Mouse (Mus musculus) Muller cell, postnatal 12 days (primary cell): ENCODE results near the gene Sgsm1.
A peak's percentile ranks its signal among the peaks of the same experiment; 100 is the strongest.

Experiments
- DNase-seq: peaks from one replicate; pipeline ENCODE4 v3.0.0-alpha.2; 2015; ENCODE audit errors: inconsistent ontology term

Gene Sgsm1

DNA sequence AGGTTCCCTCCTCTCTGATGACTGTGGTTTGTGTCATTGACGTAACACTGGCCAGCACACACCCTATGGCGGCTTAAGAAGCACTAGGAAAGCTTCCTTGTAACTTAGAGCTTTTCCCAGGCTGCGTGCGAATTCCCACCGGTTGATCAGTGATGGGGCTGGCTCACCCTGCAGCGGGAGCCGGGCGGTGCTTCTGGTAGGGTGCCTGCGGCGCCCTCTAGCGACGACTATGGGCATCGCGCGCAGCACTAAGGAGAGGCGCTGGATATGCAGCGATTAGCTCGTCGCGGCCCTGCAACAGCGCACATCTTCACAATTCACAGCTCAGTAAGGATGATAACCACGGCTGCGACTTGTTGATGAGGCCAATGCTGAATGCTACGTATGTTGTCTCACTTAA is 3.4 kb upstream of the Sgsm1 start:
- peak; percentile 74 for DNase-seq

DNA sequence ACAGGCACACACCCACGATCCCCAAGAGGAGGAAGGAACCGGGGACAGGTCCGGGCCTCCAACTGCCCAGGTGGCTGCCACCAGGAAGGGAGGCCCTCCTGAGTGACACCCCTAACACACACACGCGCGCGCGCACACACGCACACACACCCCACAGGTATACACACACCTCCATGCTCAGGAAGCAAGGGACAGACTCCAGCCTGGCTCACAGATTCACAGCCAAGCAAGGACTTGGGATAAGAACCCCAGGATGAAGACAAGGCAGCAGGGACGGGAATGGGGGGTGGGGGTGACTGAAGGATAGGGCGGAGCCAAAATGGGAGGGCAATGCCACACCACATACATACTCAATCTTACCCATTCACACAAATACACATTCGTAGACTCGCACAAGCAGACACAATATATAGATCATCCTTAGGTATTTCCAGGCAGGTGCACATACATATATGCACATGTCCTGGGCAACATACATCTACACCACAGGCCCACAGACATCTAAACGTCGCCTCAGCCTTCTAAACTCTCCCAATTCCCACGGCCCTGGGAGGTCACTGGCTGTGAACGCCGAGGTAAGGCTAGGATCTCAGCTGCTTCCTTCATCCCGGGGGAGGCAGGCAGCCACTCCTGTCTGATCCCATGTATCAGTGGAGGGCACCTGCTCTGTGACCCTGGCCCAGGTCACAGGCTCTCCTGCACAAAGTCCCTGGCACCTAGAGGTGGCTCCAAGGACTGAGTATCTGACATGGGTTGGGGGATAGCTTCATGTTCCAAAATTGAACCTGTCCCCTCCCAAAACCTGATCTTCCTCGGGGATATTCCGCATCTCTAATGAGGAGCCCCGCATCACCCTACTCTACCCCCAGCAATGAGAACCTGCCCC is 852 bp downstream of the Sgsm1 start:
- no peak for DNase-seq

DNA sequence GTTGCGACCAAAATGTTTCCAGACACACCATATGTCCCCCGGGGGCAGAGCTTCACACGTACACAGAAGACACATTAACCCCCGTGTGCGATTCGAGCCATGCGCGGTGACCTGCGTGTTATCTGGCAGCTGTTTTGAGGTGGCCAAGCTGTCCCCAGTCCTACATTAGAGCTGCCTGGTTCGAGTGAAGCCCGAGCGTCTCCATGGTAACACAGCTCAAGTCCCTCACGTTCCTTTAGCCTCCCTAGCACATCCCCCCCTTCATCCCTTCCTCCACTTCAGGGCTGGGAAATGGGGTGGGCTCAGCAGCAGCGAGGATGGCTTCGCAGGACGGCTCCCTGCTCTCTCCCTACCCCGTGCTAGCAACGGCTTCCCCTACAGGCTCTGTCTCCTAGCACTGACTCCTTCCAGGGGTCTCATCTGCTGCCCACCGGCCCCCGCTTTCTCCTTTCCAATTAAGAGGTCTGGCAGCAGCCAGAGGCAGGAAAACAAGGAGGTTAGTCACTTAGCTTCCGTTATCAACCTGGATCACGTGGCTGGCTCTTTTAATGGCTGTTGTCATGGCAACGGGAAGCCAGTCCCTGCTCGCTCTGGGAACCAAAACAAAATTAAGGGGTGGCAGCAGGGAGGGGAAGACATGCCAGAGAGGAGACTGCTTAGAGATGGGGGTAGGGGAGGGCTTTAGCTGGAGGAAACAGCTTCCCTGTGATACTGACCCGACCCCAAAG is 3.7 kb downstream of the Sgsm1 start:
- peak; percentile 70 for DNase-seq

DNA sequence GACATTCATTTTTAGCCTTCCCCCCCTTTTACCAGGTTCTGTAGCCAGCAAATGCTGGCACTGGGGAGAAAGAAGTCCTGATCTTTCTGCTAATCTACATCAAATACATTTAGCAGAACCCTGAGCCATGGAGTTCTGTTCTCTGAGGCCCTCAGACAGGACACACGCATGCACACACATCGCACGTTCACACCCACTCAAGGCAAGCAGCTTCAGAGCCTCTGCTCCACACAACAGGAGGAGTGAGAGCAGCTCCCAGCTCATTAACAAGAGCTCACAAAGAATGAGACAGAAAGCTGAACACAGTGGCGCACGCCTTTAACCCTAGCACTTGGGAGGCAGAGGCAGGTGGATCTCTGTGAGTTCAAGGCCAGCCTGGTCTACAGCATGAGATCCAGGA is 6.1 kb downstream of the Sgsm1 start:
- no peak for DNase-seq

DNA sequence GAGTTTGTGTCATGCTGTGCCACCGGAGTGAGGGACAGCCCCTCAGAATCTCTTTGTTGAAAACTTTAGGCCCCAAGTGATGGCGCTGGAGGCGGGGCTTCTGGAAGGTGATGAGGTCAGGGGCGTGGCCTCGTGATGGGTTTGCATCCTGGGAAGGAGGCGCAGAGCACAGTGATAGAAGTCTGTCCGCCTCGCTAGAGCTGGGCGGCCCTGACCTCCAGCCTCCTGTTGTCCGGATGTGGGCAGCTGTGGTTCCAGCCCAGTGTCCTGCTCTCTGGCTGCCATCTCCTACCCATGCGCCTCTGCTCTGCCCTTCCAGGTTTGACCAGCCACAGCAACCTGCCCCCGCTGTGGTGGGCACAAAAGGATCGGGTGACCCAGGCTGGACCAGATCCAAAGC is 8.7 kb downstream of the Sgsm1 start:
- no peak for DNase-seq

DNA sequence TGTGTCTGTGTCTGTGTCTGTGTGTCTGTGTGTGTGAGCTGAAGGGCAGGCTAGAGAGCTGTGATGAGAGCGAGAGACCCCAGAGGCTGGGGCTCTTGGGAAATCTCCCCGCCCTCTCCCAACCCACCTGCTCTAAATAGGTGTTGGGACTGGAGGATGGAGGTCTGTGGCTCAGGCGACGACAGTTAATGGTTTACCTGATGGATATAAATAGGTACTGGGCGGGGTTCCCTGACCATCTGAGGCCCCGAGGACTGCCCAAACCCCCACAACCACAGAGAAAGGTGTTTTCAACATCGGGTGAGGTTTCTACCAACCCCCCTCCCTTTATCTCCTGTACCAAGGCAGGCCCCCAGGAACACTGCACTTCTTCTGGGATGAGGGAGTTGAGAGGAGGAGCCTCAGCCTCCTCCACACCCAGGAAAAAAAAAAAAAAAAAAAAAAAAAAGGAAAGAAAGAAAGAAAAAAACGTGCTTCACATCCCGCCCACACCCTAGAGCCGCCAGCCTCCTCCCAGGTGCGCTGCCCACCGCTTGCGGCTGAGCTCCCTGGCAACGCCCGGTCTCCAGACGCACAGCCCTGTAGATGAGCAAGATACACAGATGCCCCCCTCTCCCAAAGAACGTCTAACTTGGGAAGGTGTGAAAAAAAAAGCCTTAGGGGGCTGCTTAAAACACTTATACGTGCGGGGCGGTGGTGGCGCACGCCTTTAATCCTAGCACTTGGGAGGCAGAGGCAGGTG is 10.3 kb downstream of the Sgsm1 start:
- DNase-seq, result no peak

DNA sequence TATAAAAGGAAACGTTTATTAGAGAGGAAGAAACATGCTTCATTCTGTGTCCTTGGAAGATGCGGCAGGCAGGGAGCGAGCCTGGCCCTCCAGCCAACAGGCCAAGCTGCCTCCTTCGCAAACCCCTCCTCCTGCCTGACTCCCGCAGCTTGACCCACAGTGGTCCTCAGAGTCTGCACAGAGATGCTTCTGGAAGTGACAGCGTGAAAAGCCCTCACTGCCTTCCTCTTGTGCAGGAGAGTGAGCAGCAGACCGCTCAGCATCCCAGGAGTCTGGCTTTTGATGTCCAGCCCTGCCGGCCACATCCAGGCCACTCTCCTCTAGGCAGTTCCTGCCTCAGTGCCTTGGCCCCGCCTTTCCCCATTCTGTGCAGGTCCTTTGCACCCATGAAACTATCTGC is 11.2 kb downstream of the Sgsm1 start:
- DNase-seq, result no peak

DNA sequence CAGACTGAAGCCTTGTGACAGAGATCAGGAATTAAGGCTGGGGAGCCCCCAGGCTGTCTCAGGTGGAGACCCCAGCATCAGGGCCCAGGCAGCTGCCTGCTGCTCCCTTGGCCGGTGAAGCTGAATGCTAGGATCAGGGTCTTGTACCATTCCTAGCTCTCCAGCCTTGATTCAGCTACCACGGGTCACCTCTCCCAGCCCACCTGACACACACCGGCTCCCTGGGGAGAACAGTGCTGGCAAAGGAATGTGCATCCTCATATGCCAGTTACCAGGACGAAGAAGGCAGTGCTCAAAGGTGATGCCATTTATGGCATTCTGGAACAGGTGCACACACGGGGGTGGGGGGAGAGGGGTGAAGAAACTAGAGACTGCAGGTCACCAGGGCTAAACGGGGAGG is 11.8 kb downstream of the Sgsm1 start:
- no peak for DNase-seq

DNA sequence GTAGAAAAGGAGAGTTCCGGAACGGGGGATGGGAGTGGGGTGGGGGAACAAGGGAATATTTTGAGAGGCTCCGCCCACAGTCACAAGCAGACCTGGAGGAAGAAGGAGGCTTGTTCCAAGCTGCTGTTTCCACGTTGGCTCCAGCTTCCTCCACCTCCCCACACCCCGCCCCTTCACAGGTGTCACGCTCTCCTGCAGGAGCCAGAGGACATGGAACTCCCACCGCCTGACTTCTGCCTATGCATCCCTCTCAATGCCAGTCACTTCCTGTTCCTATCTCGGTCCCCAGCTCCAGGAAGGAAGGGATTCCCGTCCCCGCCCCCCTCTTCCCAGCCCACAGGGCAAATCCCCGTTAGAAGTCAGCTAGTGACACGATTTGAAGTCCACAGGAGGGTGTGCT is 12.5 kb downstream of the Sgsm1 start:
- no peak for DNase-seq

DNA sequence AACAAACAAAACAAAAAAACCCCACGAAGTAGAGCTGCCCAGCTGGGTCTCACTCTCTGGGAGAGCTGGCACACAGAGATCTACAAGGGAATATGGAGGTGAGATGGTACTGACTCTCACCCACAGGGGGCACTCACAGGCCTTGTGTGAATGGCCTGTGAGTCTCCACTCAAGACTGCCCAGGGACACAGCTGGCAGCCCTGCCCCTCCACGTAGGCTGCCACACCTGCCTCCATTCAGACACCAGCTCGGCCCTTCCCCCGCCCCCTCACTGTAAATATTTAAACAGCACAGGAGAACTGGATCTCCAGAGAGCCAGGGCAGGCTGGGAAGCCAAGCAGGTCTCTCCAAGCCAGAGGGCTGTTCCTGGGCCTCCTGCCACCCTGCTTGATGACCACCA is 14.8 kb downstream of the Sgsm1 start:
- DNase-seq, result no peak

DNA sequence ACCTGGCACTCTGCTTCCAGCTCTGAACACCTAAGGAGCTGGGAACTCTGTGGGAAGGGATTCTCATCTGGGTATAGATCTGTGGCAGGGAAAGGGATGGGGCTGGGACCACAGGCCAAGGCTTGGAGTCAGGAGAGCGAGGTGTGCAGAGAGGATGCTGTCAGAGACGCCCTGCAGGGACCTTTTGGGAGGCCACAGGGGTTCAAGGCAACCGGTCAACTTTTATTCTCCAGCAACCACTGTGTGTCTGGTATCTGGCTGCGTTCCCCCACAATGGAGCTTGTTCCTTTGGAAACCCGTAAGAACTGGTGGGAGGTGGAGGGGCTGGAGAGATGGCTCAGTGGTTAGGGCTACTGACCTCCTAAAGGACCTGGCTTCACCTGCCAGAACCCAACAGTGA is 16.0 kb downstream of the Sgsm1 start:
- DNase-seq, result no peak

DNA sequence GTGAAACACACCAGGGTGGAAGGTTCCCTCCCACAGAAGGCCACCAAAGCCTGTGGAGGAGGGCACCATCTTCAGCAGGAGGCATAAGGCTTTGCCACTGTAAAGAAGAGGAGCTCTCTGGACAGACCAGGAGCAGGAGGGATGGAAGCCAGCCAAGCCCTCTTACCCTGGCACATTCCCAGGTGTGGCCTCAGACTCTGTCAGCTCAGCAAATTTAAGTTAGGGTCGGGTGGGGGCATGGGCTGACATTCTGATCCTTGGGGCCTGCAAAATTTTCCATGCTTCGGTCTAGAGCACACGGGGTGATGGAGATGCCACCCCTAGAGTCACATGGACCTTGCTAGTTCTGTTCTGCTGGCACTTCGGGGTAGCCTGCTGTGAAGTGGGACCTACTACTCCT is 17.1 kb downstream of the Sgsm1 start:
- DNase-seq, result no peak

DNA sequence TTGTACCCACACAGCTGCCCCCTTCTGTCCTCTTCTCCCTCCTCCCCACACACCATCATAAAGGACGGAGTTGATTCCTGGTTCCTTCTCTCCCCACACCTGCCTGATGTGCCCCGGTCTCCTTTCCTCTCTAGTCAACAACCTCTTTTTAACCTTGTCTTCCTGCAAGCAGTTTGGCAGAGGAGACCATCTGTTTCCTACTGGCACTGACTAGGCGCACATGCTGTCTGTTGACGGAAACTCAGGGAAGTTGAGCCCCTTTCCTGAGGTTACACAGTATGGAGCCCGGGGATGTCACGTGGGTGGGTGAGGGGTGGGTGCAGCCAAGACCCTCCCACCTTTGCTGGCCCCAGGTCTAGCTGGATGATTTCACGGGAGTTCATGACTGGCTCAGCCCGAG is 17.8 kb downstream of the Sgsm1 start:
- DNase-seq, result no peak

DNA sequence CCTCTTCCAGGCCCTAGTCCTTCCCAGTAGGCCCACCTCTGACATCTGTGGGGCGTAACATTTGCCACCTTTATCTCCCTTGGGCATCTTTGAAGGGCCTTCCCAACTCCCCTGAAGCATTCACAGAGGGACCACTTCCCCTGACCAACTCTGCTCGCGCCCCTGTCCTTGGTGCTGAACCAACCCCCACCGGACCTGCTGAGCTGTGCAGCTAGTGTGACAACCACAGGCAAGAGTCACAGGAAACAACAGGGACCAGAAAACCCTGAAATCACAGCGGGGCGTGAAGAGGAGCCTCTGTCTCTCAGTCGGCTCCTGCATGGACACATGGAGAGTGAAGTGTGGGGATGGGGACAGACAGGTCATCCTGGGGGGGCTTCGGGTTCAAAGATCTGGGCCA is 18.4 kb downstream of the Sgsm1 start:
- peak; percentile 64 for DNase-seq

DNA sequence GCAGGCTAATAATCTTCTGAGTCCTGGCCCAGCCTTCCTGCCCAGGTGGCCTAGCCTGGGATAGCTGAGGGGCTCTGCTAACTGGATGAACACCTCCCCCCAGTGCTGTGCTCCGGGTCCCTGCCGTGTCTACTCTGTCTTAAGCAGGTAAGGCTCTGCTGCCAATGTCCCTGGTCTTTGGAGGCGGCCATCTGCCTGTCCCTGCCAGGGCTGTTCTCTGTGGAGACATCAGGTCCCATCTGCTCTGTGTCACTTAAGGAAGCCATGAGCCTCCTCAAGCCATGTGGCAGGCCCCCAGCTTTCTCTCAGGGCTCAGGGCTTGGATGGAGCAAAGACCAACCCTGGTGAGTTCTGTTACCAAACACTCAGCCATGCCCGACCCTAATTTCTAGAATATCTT is 19.5 kb downstream of the Sgsm1 start:
- no peak for DNase-seq

DNA sequence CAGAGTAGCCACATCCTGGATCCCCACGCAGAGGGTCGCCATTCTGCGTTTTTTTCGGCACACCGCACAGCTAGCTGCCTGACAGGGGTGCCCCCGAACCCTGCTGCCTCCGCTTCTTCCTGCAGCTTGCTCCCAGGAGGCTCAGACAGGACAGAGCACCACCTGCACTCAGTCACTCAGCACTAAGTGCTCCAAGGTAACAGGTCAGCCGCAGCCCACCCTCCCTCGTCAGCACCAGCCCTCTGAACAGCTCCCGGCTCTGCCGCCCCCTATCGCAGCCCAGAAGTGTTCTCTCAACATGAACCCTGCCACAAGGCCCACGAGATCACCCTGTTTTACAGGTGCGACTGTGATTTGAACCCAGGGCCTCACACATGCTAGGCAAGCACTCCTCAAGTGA is 20.4 kb downstream of the Sgsm1 start:
- DNase-seq, result no peak

DNA sequence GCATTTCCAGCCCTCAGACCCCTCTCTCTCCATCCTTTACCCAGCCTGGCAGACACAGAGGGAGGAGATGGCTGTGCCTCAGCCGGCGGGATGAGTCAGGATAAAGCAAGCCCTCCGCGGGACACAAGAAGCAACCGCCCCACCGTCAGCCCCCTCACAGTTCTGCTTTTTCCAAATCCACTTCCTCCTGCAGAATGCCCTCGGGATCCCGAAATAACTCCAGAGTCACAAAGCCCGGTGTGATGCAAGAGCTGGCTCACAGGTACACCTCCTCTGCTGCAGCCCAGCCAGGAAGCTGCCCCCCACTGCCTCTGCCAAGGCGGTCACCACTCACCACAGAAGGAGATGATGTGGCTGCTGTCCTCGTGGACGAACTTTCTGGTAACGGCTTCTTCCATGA is 22.1 kb downstream of the Sgsm1 start:
- DNase-seq, result no peak

DNA sequence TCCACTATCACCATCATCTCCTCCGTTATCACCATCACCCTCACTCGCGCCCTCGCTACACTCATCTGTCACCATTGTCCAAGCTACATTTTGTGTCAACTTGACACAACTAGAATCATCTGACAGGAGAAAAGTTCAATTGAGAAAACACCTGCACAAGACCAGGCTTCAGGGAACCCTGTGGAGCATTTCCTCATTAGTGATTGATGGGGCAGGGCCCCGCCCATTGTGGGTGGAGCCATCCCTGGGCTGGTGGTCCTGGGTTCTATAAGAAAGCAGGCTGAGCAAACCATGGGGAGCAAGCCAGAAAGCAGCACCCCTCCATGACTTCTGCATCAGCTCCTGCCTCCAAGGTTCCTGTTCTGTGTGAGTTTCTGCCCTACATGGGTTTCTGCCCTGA is 22.8 kb downstream of the Sgsm1 start:
- DNase-seq, result no peak

DNA sequence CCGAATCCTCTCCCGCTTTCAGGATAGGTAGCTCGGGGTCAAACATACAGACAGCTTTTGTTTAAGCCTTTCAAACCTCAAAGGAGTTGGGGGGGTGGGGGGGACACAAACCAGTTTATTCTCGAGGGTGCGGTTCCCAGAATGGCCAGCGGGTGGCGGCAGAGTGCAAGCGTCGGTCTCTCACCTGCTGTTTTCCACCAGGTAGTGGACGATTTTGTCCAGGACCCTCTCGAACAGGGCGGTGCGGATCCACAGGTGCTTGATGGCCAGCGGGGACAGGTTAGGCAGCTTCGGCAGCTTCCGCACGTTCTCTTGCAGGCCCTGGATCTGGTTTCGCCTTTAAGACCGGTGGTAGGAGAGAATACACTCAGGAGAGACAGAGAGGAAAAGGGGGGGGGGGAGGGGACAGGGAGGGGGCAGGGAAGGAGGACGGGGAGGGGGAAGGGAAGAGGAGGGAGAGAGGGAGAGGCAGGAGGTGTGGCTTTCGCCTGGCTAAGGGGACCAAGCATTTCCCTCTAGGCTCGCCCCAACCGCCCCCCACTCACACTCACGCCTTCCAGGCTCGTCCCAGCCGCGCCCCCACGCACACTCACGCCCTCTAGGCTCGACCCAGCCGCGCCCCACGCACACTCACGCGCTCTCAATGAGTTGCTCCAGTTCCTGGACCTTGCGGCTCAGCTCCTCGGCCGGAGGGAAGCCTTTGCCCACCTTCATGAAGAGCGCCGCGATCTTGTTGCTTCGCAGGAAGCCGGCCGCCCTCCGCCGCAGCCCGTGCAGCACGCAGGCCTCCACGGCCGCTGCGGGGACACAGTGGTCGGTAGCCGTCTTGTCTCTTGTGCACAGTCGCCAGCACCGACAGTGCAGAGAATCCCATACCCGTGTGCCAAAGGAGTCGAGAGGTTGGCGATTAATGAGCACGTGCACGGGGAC is 23.7 kb downstream of the Sgsm1 start:
- DNase-seq, result peak; percentile 52

DNA sequence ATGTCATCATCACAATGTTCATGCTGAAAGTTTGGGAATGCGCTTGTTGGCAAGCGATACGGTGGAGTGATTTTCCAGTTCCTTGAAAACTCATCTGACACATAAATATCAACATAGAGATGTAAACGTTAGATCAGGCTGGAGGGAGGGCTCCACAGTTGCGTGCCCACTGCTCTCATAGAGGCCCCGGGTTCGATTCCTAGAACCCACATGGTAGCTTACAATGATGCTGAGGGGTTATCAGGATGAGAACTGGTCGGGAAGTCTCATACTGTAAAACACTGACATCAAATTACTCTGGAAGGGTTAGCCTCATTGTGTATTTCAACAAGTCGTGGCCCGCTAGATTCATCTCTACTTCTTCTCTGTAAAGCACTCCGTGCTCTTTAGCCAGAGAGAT is 24.5 kb downstream of the Sgsm1 start:
- DNase-seq, result no peak

DNA sequence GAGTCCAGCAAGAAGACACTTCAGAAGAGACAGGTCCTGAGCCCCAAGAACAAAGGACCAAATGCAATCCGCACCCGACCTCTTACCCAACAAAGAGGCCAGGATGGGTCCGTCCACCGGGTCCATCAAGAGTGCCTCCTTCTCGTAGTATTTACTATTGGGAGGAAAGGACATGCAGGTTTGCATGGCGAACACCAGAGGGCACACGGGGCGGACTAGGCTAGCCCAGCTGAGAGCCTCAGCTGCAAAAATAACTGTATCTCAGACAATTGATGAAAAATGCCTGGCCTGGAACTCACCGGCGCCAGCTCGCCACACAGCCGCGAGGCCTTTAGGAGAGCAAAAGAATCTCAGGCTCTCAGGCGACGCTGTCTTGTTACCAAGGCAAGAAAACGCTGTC is 25.0 kb downstream of the Sgsm1 start:
- DNase-seq, result no peak

DNA sequence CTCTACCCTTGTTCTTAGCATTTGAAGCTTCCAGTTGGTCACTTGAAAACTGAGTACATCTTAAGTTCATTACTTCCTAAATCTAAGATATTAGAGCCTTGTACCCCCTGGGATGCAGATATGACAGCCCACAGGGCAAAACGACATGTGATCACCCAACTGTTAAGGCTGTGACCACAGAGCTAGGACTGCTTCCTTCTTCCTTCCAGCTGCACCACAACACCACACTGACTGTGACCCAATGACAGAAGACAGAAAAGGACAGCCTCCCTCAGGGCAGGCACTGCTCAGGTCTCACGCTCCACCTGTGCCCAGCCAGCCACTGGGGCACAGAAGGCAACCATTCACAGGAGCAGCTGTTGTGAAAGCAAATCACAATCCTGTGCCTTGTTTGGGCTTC is 26.9 kb downstream of the Sgsm1 start:
- no peak for DNase-seq
